Mouse (Mus musculus): ENCODE results near the gene Osbpl3. TPM values are rescaled to one million over a fixed set of nuclear protein-coding genes. Genes with fewer than 3 reads are reported as not detected.

Osbpl3 gene
- polyA plus RNA-seq, 1 experiment: not detected

DNA sequence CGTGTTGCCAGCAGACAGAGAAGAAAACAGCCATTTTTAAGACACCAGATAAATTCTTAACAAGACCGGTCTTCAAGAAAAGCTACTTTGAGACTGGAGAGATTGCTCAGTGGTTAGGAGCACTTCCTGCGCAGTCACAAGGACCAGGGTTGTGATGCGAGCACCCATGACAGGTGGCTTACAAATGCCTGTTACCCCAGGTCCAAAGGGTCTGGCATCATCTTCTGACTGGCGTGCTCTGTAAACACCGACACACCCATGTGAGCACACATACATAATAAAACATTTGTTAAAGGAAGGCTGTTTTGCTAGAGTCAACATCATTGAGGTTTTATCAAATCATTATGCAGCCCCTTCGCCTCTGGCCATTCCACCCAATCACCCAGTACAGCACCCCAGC is 176.4 kb downstream of the Osbpl3 start:
- H3K27ac ChIP-seq (ENCODE audit: insufficient read depth, low read depth, low read length): no peak overlapping the region
- TF ChIP-seq CTCF (IDR thresholded peaks at IDR 0.05; ENCODE audit: insufficient read depth, low read depth, low read length) (no peak), POLR2A (IDR thresholded peaks at IDR 0.05; ENCODE audit: insufficient read depth, low read depth, low read length) (no peak)
- 90% methylated on average over 7 of the region's 7 CpGs for WGBS
- H3K4me3 ChIP-seq (ENCODE audit: insufficient read depth, low read depth, low read length): no peak overlapping the region
- no peaks in the 10 kb centered on the region for H3K4me1 ChIP-seq (ENCODE audit: control insufficient read depth, insufficient read depth, low read length)

DNA sequence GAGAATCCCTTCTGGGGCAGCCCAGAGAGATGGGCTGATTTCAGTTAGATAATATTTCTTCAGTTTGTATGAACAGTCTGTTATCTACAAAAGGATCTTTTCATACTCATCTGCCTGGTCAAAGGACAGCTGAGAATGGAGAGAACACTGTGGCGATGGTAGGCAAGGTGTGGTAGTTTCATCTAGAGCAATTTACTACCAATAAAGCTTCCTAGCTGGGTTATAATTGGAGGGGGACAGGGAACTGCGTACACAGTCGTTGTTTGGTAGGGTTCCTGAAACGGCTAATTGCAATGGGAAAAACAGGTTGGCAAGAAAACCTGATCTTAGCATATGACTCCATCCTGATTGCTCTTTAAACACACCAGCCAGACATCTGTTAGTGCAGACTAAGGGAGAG is 182.1 kb downstream of the Osbpl3 start:
- TF ChIP-seq POLR2A (IDR thresholded peaks at IDR 0.05; ENCODE audit: insufficient read depth, low read depth, low read length) (no peak), CTCF (IDR thresholded peaks at IDR 0.05; ENCODE audit: insufficient read depth, low read depth, low read length) (no peak)
- no peak overlapping the region for H3K4me3 ChIP-seq (ENCODE audit: insufficient read depth, low read depth, low read length)
- no peaks in the 10 kb centered on the region for H3K4me1 ChIP-seq (ENCODE audit: control insufficient read depth, insufficient read depth, low read length)
- H3K27ac ChIP-seq (ENCODE audit: insufficient read depth, low read depth, low read length): no peak overlapping the region
- WGBS: 83% methylated on average over 4 of the region's 4 CpGs

DNA sequence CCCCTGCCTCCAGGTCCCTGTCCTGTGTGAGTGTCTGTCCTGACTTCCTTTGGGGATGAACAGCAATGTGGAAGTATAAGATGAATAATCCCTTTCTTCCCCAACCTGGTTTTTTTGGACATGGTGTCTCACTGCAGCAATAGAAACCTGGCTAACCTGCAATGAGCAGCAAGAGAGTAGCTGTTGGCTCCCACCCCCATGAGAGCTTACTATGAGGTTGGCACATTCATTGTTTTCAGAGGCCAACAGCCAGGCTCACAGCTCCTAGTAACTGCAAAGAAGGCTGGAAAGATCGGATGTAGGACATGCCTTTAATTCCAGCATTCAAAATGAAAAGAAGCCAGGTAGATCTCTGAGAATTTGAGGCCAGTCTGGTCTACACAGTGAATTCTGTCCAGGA is 182.6 kb downstream of the Osbpl3 start:
- no peak overlapping the region for H3K4me3 ChIP-seq (ENCODE audit: insufficient read depth, low read depth, low read length)
- no peaks in the 10 kb centered on the region for H3K4me1 ChIP-seq (ENCODE audit: control insufficient read depth, insufficient read depth, low read length)
- TF ChIP-seq CTCF (IDR thresholded peaks at IDR 0.05; ENCODE audit: insufficient read depth, low read depth, low read length) (no peak), POLR2A (IDR thresholded peaks at IDR 0.05; ENCODE audit: insufficient read depth, low read depth, low read length) (no peak)
- 46% methylated on average over 1 of the region's 1 CpGs for WGBS
- no peak overlapping the region for H3K27ac ChIP-seq (ENCODE audit: insufficient read depth, low read depth, low read length)

DNA sequence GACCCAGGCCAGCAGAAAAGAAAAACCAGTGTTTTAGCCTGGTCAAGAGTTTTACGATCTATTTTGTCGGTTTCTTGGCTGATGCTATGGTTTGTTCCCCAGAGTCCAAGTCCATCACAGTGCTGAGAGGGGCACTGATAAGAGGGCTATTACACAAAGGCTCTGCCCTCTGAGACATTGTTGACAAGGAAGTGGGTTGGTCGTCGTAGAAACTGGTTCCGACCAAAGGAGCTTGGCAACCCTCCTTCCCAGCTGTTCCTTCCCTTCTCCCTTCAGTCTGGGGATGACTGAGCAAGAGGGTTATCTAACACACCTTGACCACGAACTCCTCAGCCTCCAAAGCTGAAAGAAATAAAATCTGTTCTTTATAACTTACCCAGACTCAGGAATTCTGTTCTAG is 192.3 kb downstream of the Osbpl3 start, which contains the start of gene Gsdme:
Gene Gsdme (minus strand): TSS at position 193 of the 400 bp plus-strand sequence.
- WGBS: 57% methylated on average over 6 of the region's 6 CpGs
- TF ChIP-seq CTCF (IDR thresholded peaks at IDR 0.05; ENCODE audit: insufficient read depth, low read depth, low read length) (no peak), POLR2A (IDR thresholded peaks at IDR 0.05; ENCODE audit: insufficient read depth, low read depth, low read length) (no peak)

DNA sequence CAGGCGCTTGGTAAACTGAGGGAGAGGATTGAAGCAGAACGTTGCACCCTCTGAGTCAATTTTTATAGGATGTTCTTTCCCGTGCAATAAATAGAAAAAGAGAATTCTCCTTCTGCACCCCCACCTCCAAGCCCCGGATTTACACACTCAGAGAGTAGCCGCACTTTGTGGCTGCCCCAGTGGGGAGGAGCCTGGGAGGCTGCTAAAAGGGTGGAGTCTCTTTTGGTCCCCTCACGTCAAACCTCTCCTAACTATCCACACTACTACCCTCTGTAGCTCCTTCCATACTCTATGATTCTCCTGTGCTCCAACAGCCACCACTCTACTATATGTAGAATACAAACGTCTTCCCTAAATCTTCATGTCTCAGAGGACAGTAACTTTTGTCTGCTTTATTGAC is 193.7 kb downstream of the Osbpl3 start:
- H3K4me1 ChIP-seq (ENCODE audit: control insufficient read depth, insufficient read depth, low read length): peaks cover 16% of the 10 kb centered on the region
- peak overlapping the region; percentile 53 for H3K4me3 ChIP-seq (ENCODE audit: insufficient read depth, low read depth, low read length)
- TF ChIP-seq CTCF (IDR thresholded peaks at IDR 0.05; ENCODE audit: insufficient read depth, low read depth, low read length): no peak
- no peak for TF ChIP-seq POLR2A (IDR thresholded peaks at IDR 0.05; ENCODE audit: insufficient read depth, low read depth, low read length)
- WGBS: 20% methylated on average over 7 of the region's 7 CpGs
- peak overlapping the region; percentile 34; the same call in 1 of the 2 replicates for H3K27ac ChIP-seq (ENCODE audit: insufficient read depth, low read depth, low read length)

More for the DNA sequence above, 192.3 kb downstream of the Osbpl3 start, which contains the start of gene Gsdme:
- Histone ChIP-seq H3K4me3 (ENCODE audit: insufficient read depth, low read depth, low read length) (no peak within 1 kb of the TSS), H3K27ac (ENCODE audit: insufficient read depth, low read depth, low read length) (no peak within 1 kb of the TSS), H3K4me1 (ENCODE audit: control insufficient read depth, insufficient read depth, low read length) (peaks cover 16% of the 10 kb centered on the region)

DNA sequence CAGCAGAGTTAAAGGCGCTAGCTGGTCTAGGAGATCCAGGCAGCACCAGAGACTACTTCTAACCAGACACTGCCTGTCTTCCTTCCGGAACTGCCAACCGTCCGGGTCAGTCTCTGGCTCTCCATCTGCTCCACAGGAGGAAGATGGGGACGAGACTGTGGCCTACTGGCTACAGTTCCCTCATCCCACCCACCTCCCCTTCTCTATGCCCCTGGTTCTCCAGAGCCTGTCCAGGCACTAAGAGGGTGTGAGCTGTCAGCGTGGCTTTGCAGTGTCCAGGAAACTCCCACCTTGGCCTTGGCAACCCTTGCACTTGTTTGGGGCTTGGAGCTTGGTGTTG is 194.1 kb downstream of the Osbpl3 start:
- Histone ChIP-seq H3K4me3 (ENCODE audit: insufficient read depth, low read depth, low read length) (peak overlapping the region; percentile 53), H3K4me1 (ENCODE audit: control insufficient read depth, insufficient read depth, low read length) (peaks cover 16% of the 10 kb centered on the region), H3K27ac (ENCODE audit: insufficient read depth, low read depth, low read length) (peak overlapping the region; percentile 34; the same call in 1 of the 2 replicates)
- no peak for TF ChIP-seq CTCF (IDR thresholded peaks at IDR 0.05; ENCODE audit: insufficient read depth, low read depth, low read length)
- TF ChIP-seq POLR2A (IDR thresholded peaks at IDR 0.05; ENCODE audit: insufficient read depth, low read depth, low read length): no peak
- under 1% methylated on average over 6 of the region's 6 CpGs for WGBS

DNA sequence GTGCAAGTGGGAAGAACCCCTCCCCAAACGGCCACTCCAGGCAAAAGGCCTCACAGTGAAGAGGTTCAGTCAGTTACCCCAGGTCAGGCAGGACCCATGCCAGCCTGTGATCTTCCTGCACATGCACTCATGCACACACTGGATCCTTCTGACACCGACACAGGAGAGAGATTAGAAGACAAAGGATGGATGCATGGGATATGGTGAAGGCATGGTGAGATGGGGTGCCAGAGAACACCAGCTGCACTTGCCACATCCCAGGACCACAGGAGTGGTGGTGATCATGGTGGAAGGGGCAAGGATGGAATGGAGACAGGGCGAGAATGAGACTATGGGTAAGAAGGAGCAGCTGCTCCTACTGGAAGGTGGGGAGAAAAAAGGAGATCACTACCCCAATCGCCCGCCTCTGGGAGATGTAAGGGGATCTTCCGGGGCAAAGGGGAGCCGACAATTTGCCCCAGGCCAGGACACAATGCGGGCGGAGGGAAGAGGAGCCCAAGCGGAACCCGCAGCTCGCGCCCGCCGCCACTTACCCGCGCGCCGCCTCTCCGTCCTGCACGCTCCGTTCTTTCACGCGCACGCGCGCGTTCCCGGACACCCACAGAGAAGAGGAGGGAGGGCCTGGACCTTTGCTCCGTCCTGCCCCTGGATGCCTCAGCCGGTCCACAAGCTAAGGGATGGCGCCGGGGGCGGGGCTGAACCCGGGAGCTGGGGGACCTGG is 194.6 kb downstream of the Osbpl3 start:
- peak overlapping the region; percentile 53 for H3K4me3 ChIP-seq (ENCODE audit: insufficient read depth, low read depth, low read length)
- TF ChIP-seq CTCF (IDR thresholded peaks at IDR 0.05; ENCODE audit: insufficient read depth, low read depth, low read length) (no peak), POLR2A (IDR thresholded peaks at IDR 0.05; ENCODE audit: insufficient read depth, low read depth, low read length) (peak; percentile 54)
- peaks cover 16% of the 10 kb centered on the region for H3K4me1 ChIP-seq (ENCODE audit: control insufficient read depth, insufficient read depth, low read length)
- under 1% methylated on average over 35 of the region's 35 CpGs for WGBS
- peak overlapping the region; percentile 47 for H3K27ac ChIP-seq (ENCODE audit: insufficient read depth, low read depth, low read length)

DNA sequence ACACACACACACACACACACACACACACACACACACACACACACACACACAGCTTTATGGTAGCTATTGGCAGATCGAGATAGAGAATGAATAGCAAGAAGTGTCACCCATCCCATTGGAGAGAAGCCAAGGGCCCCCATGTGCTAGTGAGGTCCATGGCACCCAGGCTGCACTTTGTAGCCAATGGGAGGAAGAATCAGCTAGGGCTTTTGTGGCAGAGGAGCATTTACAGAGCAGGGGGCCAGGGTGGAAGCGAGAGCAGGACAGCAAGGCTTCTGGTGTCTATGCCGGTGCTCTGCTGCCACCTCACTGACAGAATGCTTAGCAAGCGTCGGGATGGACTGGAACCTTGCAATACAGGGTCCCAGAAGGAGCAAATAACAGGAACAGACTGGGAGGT is 200.6 kb downstream of the Osbpl3 start:
- WGBS: 61% methylated on average over 5 of the region's 5 CpGs
- Histone ChIP-seq H3K4me3 (ENCODE audit: insufficient read depth, low read depth, low read length) (no peak overlapping the region), H3K27ac (ENCODE audit: insufficient read depth, low read depth, low read length) (no peak overlapping the region), H3K4me1 (ENCODE audit: control insufficient read depth, insufficient read depth, low read length) (peaks cover 12% of the 10 kb centered on the region; the same call in 1 of the 2 replicates)
- TF ChIP-seq CTCF (IDR thresholded peaks at IDR 0.05; ENCODE audit: insufficient read depth, low read depth, low read length): no peak
- no peak for TF ChIP-seq POLR2A (IDR thresholded peaks at IDR 0.05; ENCODE audit: insufficient read depth, low read depth, low read length)

DNA sequence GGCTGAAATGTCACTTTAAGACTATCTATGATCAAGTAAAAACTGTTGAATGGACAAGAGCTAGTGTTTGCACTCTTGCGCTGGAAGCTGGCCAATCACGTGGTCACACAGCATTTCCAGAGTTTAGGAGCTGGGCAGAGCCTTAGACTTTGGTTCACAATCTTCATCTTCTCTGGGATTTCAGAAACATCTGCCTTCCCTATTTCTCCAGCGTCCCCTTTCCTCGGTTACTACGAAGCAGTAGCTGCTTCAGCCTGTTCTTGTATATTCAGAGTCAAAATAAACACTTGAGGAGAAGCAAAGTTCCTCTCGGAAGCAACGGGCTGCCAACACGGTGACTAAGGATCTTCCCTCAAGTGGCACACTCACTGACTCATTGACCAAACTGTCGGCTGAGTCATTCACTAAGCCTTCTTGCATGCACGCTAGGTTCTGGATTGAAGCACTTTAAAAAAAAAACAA is 201.2 kb downstream of the Osbpl3 start:
- TF ChIP-seq POLR2A (IDR thresholded peaks at IDR 0.05; ENCODE audit: insufficient read depth, low read depth, low read length) (no peak), CTCF (IDR thresholded peaks at IDR 0.05; ENCODE audit: insufficient read depth, low read depth, low read length) (no peak)
- Histone ChIP-seq H3K4me3 (ENCODE audit: insufficient read depth, low read depth, low read length) (no peak overlapping the region), H3K27ac (ENCODE audit: insufficient read depth, low read depth, low read length) (no peak overlapping the region), H3K4me1 (ENCODE audit: control insufficient read depth, insufficient read depth, low read length) (peaks cover 10% of the 10 kb centered on the region; the same call in 1 of the 2 replicates)
- 14% methylated on average over 10 of the region's 10 CpGs for WGBS

All from olfactory bulb, adult 2 months (tissue).